In genomic region chr11:79267171-79267570, GRCm38 (mm10) we compare ENCODE assay signal across 8 mouse cellular contexts. TPM values are rescaled to one million over a fixed set of nuclear protein-coding genes. Genes with fewer than 3 reads are reported as not detected.
DNase-seq lines count a peak whose midpoint lies in the region; ATAC-seq lines count a peak whose summit lies in the region.

No protein-coding gene starts in this region.

- no peak overlapping the region for H3K4me2 ChIP-seq in heart, embryonic 16.5 days (ENCODE audit: low read depth, low read length)

- no peaks in the 10 kb centered on the region for H3K36me3 ChIP-seq in heart, embryonic 16.5 days (ENCODE audit: control insufficient read depth, insufficient read depth)
- H3K36me3 ChIP-seq in limb, embryonic 10.5 days, result no peaks in the 10 kb centered on the region

- no peak overlapping the region for H3K9ac ChIP-seq in heart, embryonic 16.5 days (ENCODE audit: low read length)

- peak; percentile 14; the same call in 1 of the 2 replicates for ATAC-seq in heart, embryonic 16.5 days (replicated peaks; ENCODE audit: extremely low read depth, insufficient read depth, low FRiP score)

- H3K27me3 ChIP-seq in heart, embryonic 16.5 days (ENCODE audit: control insufficient read depth, insufficient read depth, low read length), result no peaks in the 10 kb centered on the region
- no peaks in the 10 kb centered on the region for H3K27me3 ChIP-seq in limb, embryonic 10.5 days (ENCODE audit: low read depth, poor library complexity, severe bottlenecking)

- no peak overlapping the region for H3K4me3 ChIP-seq in heart, embryonic 16.5 days (ENCODE audit: low read length)
- H3K4me3 ChIP-seq in limb, embryonic 10.5 days, result no peak overlapping the region

- no peaks in the 10 kb centered on the region for H3K9me3 ChIP-seq in heart, embryonic 16.5 days (replicated peaks; ENCODE audit: control insufficient read depth, low read length)
- H3K9me3 ChIP-seq in limb, embryonic 10.5 days (replicated peaks), result no peaks in the 10 kb centered on the region

- peaks cover 9% of the 10 kb centered on the region; the same call in 1 of the 2 replicates for H3K4me1 ChIP-seq in heart, embryonic 16.5 days (ENCODE audit: control insufficient read depth, insufficient read depth, low read length)
- H3K4me1 ChIP-seq in limb, embryonic 10.5 days, result peaks cover 7% of the 10 kb centered on the region

- DNase-seq in heart, adult 11 months, result peak; percentile 97
- DNase-seq in heart, adult 8-10 months (ENCODE audit: low spot score), result no peak
- DNase-seq in ZHBTc4 (ENCODE audit: low read depth, low spot score), result peak; percentile 23
- DNase-seq in limb, embryonic 10.5 days (ENCODE audit: low spot score), result peak; percentile 38
- DNase-seq in retina, embryonic 14.5 days (ENCODE audit: low spot score), result no peak
- no peak for DNase-seq in adrenal gland, adult 2 months
- DNase-seq in c-Kit-positive CD71-positive TER-119-positive erythroid progenitor cells, embryonic 14.5 days (ENCODE audit: low spot score), result no peak

- H3K27ac ChIP-seq in heart, embryonic 16.5 days (ENCODE audit: low read length), result no peak overlapping the region
- peak overlapping the region; percentile 9; the same call in 1 of the 2 replicates for H3K27ac ChIP-seq in limb, embryonic 10.5 days

- 15% methylated on average over 1 of the region's 1 CpGs for WGBS in heart, embryonic 16.5 days
- WGBS in limb, embryonic 10.5 days, result 61% methylated on average over 1 of the region's 1 CpGs

RNA-seq across cellular contexts. Expression of gene Wsb1, which starts 12.7 kb away (rescaled TPM):
- 10 to 100 TPM in 3 of 4 experiments, 1 to 10 TPM in 1; 9.5 to 13.5 (median 12.3) TPM for total RNA-seq in heart, adult 8-10 months (2022)
- polyA plus RNA-seq in heart, embryonic 16.5 days (2015; fragmentation: Nextera tagmentation; extraction: Ambion mirVana), result 121 and 123 TPM in 2 replicates
- 196 and 306 TPM in 2 replicates for polyA plus RNA-seq in limb, embryonic 10.5 days (2016; fragmentation: Nextera tagmentation; extraction: Ambion mirVana)
- 10 to 100 TPM; 29.4 to 37.0 TPM for total RNA-seq in adrenal gland, adult 2 months (2021)
- polyA plus RNA-seq in adrenal gland, adult 2 months (2012; rRNA removed), result 59.1 and 61.2 TPM in 2 replicates

RNA-seq across cellular contexts. Expression of gene Gm9964, which starts 29.5 kb away (rescaled TPM):
- not detected for total RNA-seq in heart, adult 8-10 months (2022)
- not detected in 2 replicates for polyA plus RNA-seq in heart, embryonic 16.5 days (2015; fragmentation: Nextera tagmentation; extraction: Ambion mirVana)
- polyA plus RNA-seq in limb, embryonic 10.5 days (2016; fragmentation: Nextera tagmentation; extraction: Ambion mirVana), result not detected in 2 replicates
- total RNA-seq in adrenal gland, adult 2 months (2021), result not detected
- not detected in 2 replicates for polyA plus RNA-seq in adrenal gland, adult 2 months (2012; rRNA removed)

Comparison
In these comparisons a context has a peak if more than half of its experiments do, and no peak if none do; other contexts are left out.
1. DNase-seq: peak in heart, adult 11 months (single experiment), ZHBTc4 (single experiment) and limb, embryonic 10.5 days (single experiment); none in heart, adult 8-10 months (single experiment), retina, embryonic 14.5 days (single experiment), adrenal gland, adult 2 months (single experiment) and c-Kit-positive CD71-positive TER-119-positive erythroid progenitor cells, embryonic 14.5 days (single experiment).